Comparison of ENCODE assay signal across 27 mouse cellular contexts in genomic region chr14:10933667-10934066, GRCm38 (mm10).
"Had no signal": no experiment of that assay in that cellular context is flagged by ENCODE, and none has a peak within 500 bp of the region (broad histone marks: within the 10 kb centered on the region; RNA-seq: fewer than 3 reads in every experiment).

No protein-coding gene starts in this region.

- H3K27me3 ChIP-seq: heart, embryonic 13.5 days; heart, embryonic 15.5 days; hindbrain, embryonic 13.5 days; hindbrain, embryonic 15.5 days; kidney, embryonic 15.5 days; limb, embryonic 13.5 days; limb, embryonic 15.5 days; liver, embryonic 12.5 days had no signal

- H3K9ac ChIP-seq: heart, embryonic 13.5 days; heart, embryonic 15.5 days; hindbrain, embryonic 13.5 days; hindbrain, embryonic 15.5 days; kidney, embryonic 15.5 days; limb, embryonic 13.5 days; limb, embryonic 15.5 days; liver, embryonic 12.5 days; liver, embryonic 14.5 days had no signal

- ATAC-seq: hindbrain, postnatal 0 days; intestine, embryonic 16.5 days; liver, embryonic 12.5 days had no signal

- H3K27ac ChIP-seq: heart, adult 2 months; heart, embryonic 13.5 days; heart, embryonic 15.5 days; hindbrain, embryonic 13.5 days; hindbrain, embryonic 15.5 days; hindbrain, postnatal 0 days; kidney, embryonic 15.5 days; kidney, postnatal 0 days; limb, embryonic 13.5 days; limb, embryonic 15.5 days; liver, embryonic 12.5 days; liver, embryonic 14.5 days had no signal

- H3K4me1 ChIP-seq: heart, embryonic 13.5 days; heart, embryonic 15.5 days; hindbrain, embryonic 13.5 days; hindbrain, embryonic 15.5 days; kidney, embryonic 15.5 days; limb, embryonic 13.5 days; limb, embryonic 15.5 days; liver, embryonic 12.5 days had no signal

- DNase-seq: gastrocnemius, postnatal 10 days; gastrocnemius, postnatal 25 days; heart, adult 11 months; heart, adult 2 months; heart, postnatal 14 days; heart, postnatal 36 days; kidney, adult 11 months; kidney, adult 2 months; kidney, adult 9 months; kidney, postnatal 14 days; kidney, postnatal 36 days; layer of hippocampus, adult 9-11 months; layer of hippocampus, postnatal 36 days; left cerebral cortex, postnatal 4 days had no signal

- H3K4me3 ChIP-seq: heart, adult 2 months; heart, embryonic 13.5 days; heart, embryonic 15.5 days; hindbrain, embryonic 13.5 days; hindbrain, embryonic 15.5 days; kidney, embryonic 15.5 days; limb, embryonic 13.5 days; limb, embryonic 15.5 days; liver, embryonic 12.5 days had no signal

- H3K9me3 ChIP-seq: heart, embryonic 13.5 days; heart, embryonic 15.5 days; hindbrain, embryonic 13.5 days; hindbrain, embryonic 15.5 days; kidney, embryonic 15.5 days; limb, embryonic 13.5 days; limb, embryonic 15.5 days; liver, embryonic 12.5 days had no signal

- H3K4me2 ChIP-seq: heart, embryonic 11.5 days; heart, embryonic 13.5 days; heart, embryonic 15.5 days; hindbrain, embryonic 13.5 days; hindbrain, embryonic 15.5 days; kidney, embryonic 15.5 days; limb, embryonic 13.5 days; limb, embryonic 15.5 days; liver, embryonic 12.5 days had no signal

- H3K36me3 ChIP-seq: heart, embryonic 13.5 days; heart, embryonic 15.5 days; hindbrain, embryonic 13.5 days; hindbrain, embryonic 15.5 days; kidney, embryonic 15.5 days; limb, embryonic 13.5 days; limb, embryonic 15.5 days; liver, embryonic 12.5 days had no signal
